Mouse (Mus musculus) bone marrow macrophage, adult 2 months (primary cell): ENCODE results near the gene Kctd4. TPM values are rescaled to one million over a fixed set of nuclear protein-coding genes. Genes with fewer than 3 reads are reported as not detected.
"Not testable (repeated sequence)": the region's sequence is repeated elsewhere in the genome, so short reads cannot be mapped to it uniquely, and the experiment has no call there.

Experiments
- H3K27ac ChIP-seq: 2 replicates; pipeline ENCODE4 v1.5.1; 2012; ENCODE audit warnings: low read depth, low read length; ENCODE audit not compliant: insufficient read depth
- H3K4me1 ChIP-seq: 2 replicates; pipeline ENCODE4 v1.6.1; 2012; ENCODE audit warnings: low read length; ENCODE audit not compliant: control insufficient read depth, insufficient read depth
- H3K4me3 ChIP-seq: 2 replicates; pipeline ENCODE4 v1.5.1; 2012; ENCODE audit warnings: mild to moderate bottlenecking, low read length, moderate library complexity; ENCODE audit not compliant: insufficient read depth
- CTCF ChIP-seq: IDR thresholded peaks from 2 replicates; pipeline ENCODE4 v1.5.1; 2012; ENCODE audit warnings: low read depth, mild to moderate bottlenecking, low read length, moderate library complexity
- POLR2A ChIP-seq: IDR thresholded peaks from 2 replicates; pipeline ENCODE4 v1.6.1; 2012; ENCODE audit warnings: mild to moderate bottlenecking, low read depth, low read length, borderline replicate concordance
- polyA plus RNA-seq: library from polyadenylated mRNA; stranded (reverse); fragments of >200 nt; gene quantifications from 2 replicates; pipeline ENCODE4 v1.2.4, GENCODE M21; 2012; ENCODE audit not compliant: missing spikeins, insufficient read depth, insufficient read length

The Kctd4 gene
- not detected in 2 replicates for polyA plus RNA-seq

GRCm38 (mm10) chr14:75954766-75955165 is at the start of gene Kctd4:
TSS of gene Kctd4 (plus strand) at chr14:75955009.
- no peak for TF ChIP-seq POLR2A
- TF ChIP-seq CTCF, result no peak
- no peak within 1 kb of the TSS for H3K4me3 ChIP-seq
- H3K27ac ChIP-seq, result no peak within 1 kb of the TSS
- H3K4me1 ChIP-seq, result peaks cover 8% of the 10 kb centered on the region

GRCm38 (mm10) chr14:75906931-75907330 is 47.9 kb upstream of the Kctd4 start:
- Histone ChIP-seq H3K27ac (no peak overlapping the region), H3K4me3 (no peak overlapping the region), H3K4me1 (peaks cover 1% of the 10 kb centered on the region)
- TF ChIP-seq POLR2A (no peak), CTCF (no peak)

DNA sequence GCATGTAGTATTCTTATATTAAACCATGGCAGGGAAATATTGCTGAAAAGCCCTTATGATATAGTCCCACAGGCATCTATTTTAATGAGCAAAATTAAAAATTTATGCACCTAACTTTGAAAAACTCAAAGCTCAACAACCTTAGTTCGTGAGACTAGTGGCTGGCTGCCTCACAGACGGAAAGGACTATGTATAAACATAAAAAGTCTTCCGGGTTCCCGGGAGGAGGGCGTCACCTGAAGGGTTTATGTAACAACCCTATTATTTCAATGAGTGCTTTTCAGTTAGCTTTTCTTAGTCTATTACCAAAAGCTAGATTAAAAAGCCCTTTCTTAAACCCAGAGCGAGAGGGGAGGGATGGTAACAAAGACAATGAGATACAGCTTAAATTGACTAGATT is 42.8 kb upstream of the Kctd4 start:
- H3K27ac ChIP-seq, result no peak overlapping the region
- H3K4me1 ChIP-seq, result peaks cover 13% of the 10 kb centered on the region
- no peak for TF ChIP-seq CTCF
- TF ChIP-seq POLR2A, result no peak
- no peak overlapping the region for H3K4me3 ChIP-seq

DNA sequence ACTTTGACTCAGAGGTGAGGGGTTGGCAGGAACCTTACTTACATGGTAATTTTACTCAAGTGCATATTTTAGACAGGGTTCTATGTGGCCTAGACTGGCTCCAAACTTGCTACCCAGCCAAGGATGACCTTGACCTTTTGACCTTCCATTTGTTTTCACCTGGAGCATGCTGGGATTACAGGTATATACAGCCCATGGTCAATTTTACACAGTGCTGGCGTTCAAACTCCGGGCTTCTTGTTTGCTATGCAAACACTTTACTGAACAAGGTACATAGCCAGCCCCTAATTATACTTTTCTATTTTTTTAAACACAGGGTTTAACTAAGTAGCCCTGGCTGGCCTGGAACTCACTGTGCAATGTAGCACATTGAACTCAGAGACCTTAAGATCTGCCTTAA is 42.1 kb upstream of the Kctd4 start:
- Histone ChIP-seq H3K27ac (no peak overlapping the region), H3K4me3 (no peak overlapping the region), H3K4me1 (peaks cover 13% of the 10 kb centered on the region)
- TF ChIP-seq CTCF (no peak), POLR2A (no peak)

- Histone ChIP-seq H3K27ac (no peak overlapping the region), H3K4me3 (no peak overlapping the region)
- TF ChIP-seq CTCF (no peak), POLR2A (no peak)
Observed at GRCm38 (mm10) chr14:75923314-75924052, 31.3 kb upstream of the Kctd4 start.

DNA sequence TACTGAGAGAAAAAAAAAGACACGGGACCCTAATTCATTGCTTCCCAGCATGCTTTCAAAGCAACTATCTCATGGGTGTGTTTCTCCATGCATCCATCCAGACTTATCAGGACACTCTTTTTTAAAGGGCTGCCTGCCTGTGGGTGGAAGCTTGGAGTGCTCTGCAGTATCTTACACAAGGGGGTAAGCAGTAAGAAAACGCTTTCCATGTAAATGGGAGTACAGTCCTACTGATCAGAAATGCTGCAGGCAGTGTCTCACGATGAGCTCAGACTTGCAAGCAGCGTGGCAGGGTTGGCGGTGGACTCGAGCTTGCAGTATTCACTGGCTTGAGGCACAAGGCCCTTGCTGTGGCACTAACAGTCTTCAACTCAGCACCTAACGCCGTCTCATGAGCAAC is 25.1 kb upstream of the Kctd4 start:
- not testable (repeated sequence) for H3K4me1 ChIP-seq, H3K27ac ChIP-seq, H3K4me3 ChIP-seq

More at GRCm38 (mm10) chr14:75923314-75924052, 31.3 kb upstream of the Kctd4 start:
- H3K4me1 ChIP-seq, result peaks cover 11% of the 10 kb centered on the region; the same call in 1 of the 2 replicates

DNA sequence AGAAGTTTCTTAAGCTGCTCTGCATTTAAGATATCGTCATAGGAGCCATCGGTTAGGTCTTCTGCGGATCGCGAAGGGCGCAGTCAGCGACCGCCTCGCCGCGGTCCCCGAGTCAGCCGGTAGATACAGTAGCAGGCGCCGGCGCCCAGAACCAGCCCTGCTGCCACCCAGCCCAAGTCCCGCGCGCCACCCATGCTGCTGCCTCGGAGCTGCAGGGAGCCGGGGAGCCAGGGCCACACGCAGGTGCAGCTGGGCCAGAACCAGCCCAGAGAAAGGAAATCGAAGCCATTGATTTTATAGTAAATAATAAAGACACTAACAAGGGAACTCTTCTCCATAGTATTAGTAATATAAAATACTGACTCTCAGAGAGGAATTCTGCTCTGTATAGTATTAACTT is 23.5 kb upstream of the Kctd4 start:
- Histone ChIP-seq H3K4me3 (no peak overlapping the region), H3K4me1 (peaks cover 3% of the 10 kb centered on the region; the same call in 1 of the 2 replicates), H3K27ac (no peak overlapping the region)
- no peak for TF ChIP-seq POLR2A

GRCm38 (mm10) chr14:75934359-75934758 is 20.4 kb upstream of the Kctd4 start:
- Histone ChIP-seq H3K27ac (no peak overlapping the region), H3K4me1 (peaks cover 10% of the 10 kb centered on the region), H3K4me3 (no peak overlapping the region)
- TF ChIP-seq POLR2A, result no peak

GRCm38 (mm10) chr14:75937714-75938113 is 17.1 kb upstream of the Kctd4 start:
- no peak for TF ChIP-seq CTCF
- TF ChIP-seq POLR2A, result no peak
- Histone ChIP-seq H3K4me1 (peaks cover 15% of the 10 kb centered on the region), H3K27ac (no peak overlapping the region), H3K4me3 (no peak overlapping the region)

DNA sequence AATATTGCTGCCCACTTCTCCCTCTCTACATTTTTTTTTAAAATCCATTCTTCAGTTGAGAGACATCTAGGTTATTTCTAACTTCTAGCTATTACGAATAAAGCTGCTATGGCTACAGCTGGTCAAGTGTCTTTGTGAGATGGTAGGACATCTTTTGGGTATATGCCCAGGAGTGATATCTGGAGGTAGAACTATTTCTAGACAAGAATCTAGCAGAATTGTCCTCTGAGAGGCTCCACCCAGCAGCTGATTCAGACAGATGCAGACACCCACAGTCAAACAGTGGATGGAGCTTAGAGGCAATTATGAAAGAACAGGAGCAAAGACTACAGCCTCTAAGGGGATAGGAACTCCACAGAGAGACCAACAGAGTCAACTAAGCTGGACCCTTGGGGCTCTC is 13.3 kb upstream of the Kctd4 start:
- no peak overlapping the region for H3K27ac ChIP-seq
- H3K4me3 ChIP-seq, result no peak overlapping the region
- no peak for TF ChIP-seq POLR2A
- TF ChIP-seq CTCF, result no peak
- H3K4me1 ChIP-seq, result peaks cover 12% of the 10 kb centered on the region

- peaks cover 17% of the 10 kb centered on the region for H3K4me1 ChIP-seq
- TF ChIP-seq POLR2A (no peak), CTCF (no peak)
- H3K27ac ChIP-seq, result no peak overlapping the region
- no peak overlapping the region for H3K4me3 ChIP-seq
Observed at GRCm38 (mm10) chr14:75942365-75942764, 12.4 kb upstream of the Kctd4 start.
